21 mouse cellular contexts compared by ENCODE assay signal in the genomic region with DNA sequence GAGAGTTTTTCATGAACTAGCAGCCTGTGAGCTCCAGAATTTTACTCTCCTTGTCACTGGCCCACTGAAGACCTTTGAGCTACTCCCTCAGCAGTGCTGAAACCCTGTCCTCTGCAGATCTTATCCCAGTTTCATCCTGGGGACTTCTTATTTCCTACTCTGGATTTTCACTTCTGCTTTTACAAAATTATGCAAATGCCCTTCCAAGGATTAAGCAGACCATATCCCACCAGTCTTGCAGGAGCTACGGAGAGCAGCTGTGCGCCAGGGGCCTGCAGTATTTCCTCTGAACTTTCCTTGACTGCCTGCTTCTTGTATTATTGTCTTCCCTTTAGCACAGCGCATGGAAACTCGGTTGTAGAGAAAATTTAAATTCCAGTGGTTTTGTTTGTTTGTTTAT.
DNase-seq lines count a peak whose midpoint lies in the region; ATAC-seq and TF ChIP-seq lines count a peak whose summit lies in the region.
"Had no signal": no experiment of that assay in that cellular context is flagged by ENCODE, and none has a peak within 500 bp of the region (broad histone marks: within the 10 kb centered on the region; RNA-seq: fewer than 3 reads in every experiment).

No protein-coding gene starts in this region.

- dilution Hi-C loops in CH12.LX (cut with MboI; ENCODE audit: extremely low pct_ligation_motif_present, extremely low pct_unique_long_range_greater_than_20kb, low sequenced_read_pairs), result no loop called here

- no peaks in the 10 kb centered on the region for H3K9me3 ChIP-seq in forebrain, embryonic 13.5 days (replicated peaks)
- H3K9me3 ChIP-seq in forebrain, embryonic 10.5 days, result no peaks in the 10 kb centered on the region
- no peaks in the 10 kb centered on the region for H3K9me3 ChIP-seq in CH12.LX (replicated peaks; ENCODE audit: low read length)
- H3K9me3 ChIP-seq: heart, embryonic 12.5 days; intestine, embryonic 15.5 days; limb, embryonic 12.5 days; liver, embryonic 12.5 days had no signal

- peak overlapping the region; percentile 65 for H3K27ac ChIP-seq in forebrain, embryonic 13.5 days
- no peak overlapping the region for H3K27ac ChIP-seq in forebrain, embryonic 10.5 days
- peak overlapping the region; percentile 91 for H3K27ac ChIP-seq in layer of hippocampus, adult 2 months
- H3K27ac ChIP-seq in CH12.LX (ENCODE audit: insufficient read depth, low read depth), result no peak overlapping the region
- H3K27ac ChIP-seq: intestine, embryonic 15.5 days; limb, embryonic 12.5 days; liver, embryonic 12.5 days; macrophage had no signal

- H3K4me3 ChIP-seq in forebrain, embryonic 13.5 days, result no peak overlapping the region
- H3K4me3 ChIP-seq in forebrain, embryonic 10.5 days, result no peak overlapping the region
- no peak overlapping the region for H3K4me3 ChIP-seq in layer of hippocampus, adult 2 months
- H3K4me3 ChIP-seq in CH12.LX (replicated peaks in 1 of 3; ENCODE audit: low read depth in 2 of 3, low read length in 2 of 3, poor library complexity in 1 of 3), result no peak overlapping the region
- H3K4me3 ChIP-seq: heart, embryonic 12.5 days; intestine, embryonic 15.5 days; limb, embryonic 12.5 days; liver, embryonic 12.5 days had no signal

- peaks cover 12% of the 10 kb centered on the region; the same call in 1 of the 2 replicates for H3K36me3 ChIP-seq in forebrain, embryonic 13.5 days (ENCODE audit: poor library complexity, severe bottlenecking)
- peaks cover 36% of the 10 kb centered on the region for H3K36me3 ChIP-seq in forebrain, embryonic 10.5 days (replicated peaks)
- peaks cover 3 to 69% of the 10 kb centered on the region in 2 experiments for H3K36me3 ChIP-seq in CH12.LX (replicated peaks in 1 of 2; ENCODE audit: control insufficient read depth in 1 of 2, insufficient read depth in 1 of 2, low read length in 1 of 2)
- H3K36me3 ChIP-seq: intestine, embryonic 15.5 days had no signal

- no peak for TF ChIP-seq POLR2A in CH12.LX (IDR thresholded peaks at IDR 0.05; ENCODE audit: low read depth, low read length)

- no peaks in the 10 kb centered on the region for H3K27me3 ChIP-seq in forebrain, embryonic 13.5 days
- H3K27me3 ChIP-seq in forebrain, embryonic 10.5 days (ENCODE audit: poor library complexity, severe bottlenecking), result no peaks in the 10 kb centered on the region
- no peaks in the 10 kb centered on the region for H3K27me3 ChIP-seq in CH12.LX (replicated peaks)
- H3K27me3 ChIP-seq: heart, embryonic 12.5 days; intestine, embryonic 15.5 days; limb, embryonic 12.5 days; liver, embryonic 12.5 days had no signal

- H3K4me1 ChIP-seq in forebrain, embryonic 13.5 days, result peaks cover 48% of the 10 kb centered on the region
- H3K4me1 ChIP-seq in forebrain, embryonic 10.5 days, result peaks cover 14% of the 10 kb centered on the region; the same call in 1 of the 2 replicates
- peaks cover 4 to 34% of the 10 kb centered on the region in 2 experiments for H3K4me1 ChIP-seq in CH12.LX (ENCODE audit: control insufficient read depth in 1 of 2, insufficient read depth in 2 of 2)
- H3K4me1 ChIP-seq: intestine, embryonic 15.5 days; limb, embryonic 12.5 days had no signal

- no peak overlapping the region for H3K9ac ChIP-seq in forebrain, embryonic 13.5 days
- no peak overlapping the region for H3K9ac ChIP-seq in CH12.LX (ENCODE audit: insufficient read depth, low read depth)
- H3K9ac ChIP-seq: heart, embryonic 12.5 days; intestine, embryonic 15.5 days; limb, embryonic 12.5 days; liver, embryonic 12.5 days; lung, embryonic 14.5 days had no signal

- H3K79me2 ChIP-seq in CH12.LX (replicated peaks; ENCODE audit: control insufficient read depth, extremely low read depth, insufficient read depth, poor library complexity, severe bottlenecking), result no peaks in the 10 kb centered on the region

- peak; percentile 53 for TF ChIP-seq EP300 in CH12.LX (IDR thresholded peaks at IDR 0.05; ENCODE audit: low read length)

- no peak overlapping the region for H3K4me2 ChIP-seq in forebrain, embryonic 13.5 days
- no peak overlapping the region for H3K4me2 ChIP-seq in CH12.LX (ENCODE audit: insufficient read depth, low read depth, poor library complexity, severe bottlenecking)
- H3K4me2 ChIP-seq: heart, embryonic 12.5 days; intestine, embryonic 15.5 days; limb, embryonic 12.5 days; liver, embryonic 12.5 days; lung, embryonic 14.5 days had no signal

- no peak for TF ChIP-seq CTCF in layer of hippocampus, adult 2 months (conservative IDR thresholded peaks at IDR 0.05)
- TF ChIP-seq CTCF in CH12.LX (conservative IDR thresholded peaks at IDR 0.05 in 1 of 2, IDR thresholded peaks at IDR 0.05 in 1 of 2; ENCODE audit: low read depth in 2 of 2, low read length in 2 of 2), result no peak

- in situ Hi-C loops in CH12.LX (cut with MboI; ENCODE audit: low pct_ligation_motif_present, low pct_unique_long_range_greater_than_20kb, low sequenced_read_pairs), result no loop called here

- TF ChIP-seq RAD21 in CH12.LX (IDR thresholded peaks at IDR 0.05; ENCODE audit: low read depth, low read length), result no peak

- DNase-seq in forebrain, embryonic 10.5 days (ENCODE audit: extremely low spot score, low spot score), result no peak
- DNase-seq in layer of hippocampus, adult 2 months (ENCODE audit: low spot score in 2 of 2), result no peak
- no peak for DNase-seq in layer of hippocampus, postnatal 25 days (ENCODE audit: extremely low spot score in 1 of 2, low spot score in 1 of 2)
- DNase-seq in CH12.LX (ENCODE audit: extremely low read depth), result peak; percentile 10
- no peak for DNase-seq in gastrocnemius, postnatal 4 days (ENCODE audit: low spot score in 2 of 2)
- DNase-seq: B cell, adult 2 months; cerebellum, adult 8-10 months; gastrocnemius, postnatal 25 days; heart, postnatal 36 days; kidney, adult 9 months; kidney, postnatal 25 days; lung, embryonic 14.5 days had no signal

- ATAC-seq in forebrain, embryonic 13.5 days, result no peak
- ATAC-seq in granulocyte monocyte progenitor cell, adult 5-6 weeks (replicated peaks; ENCODE audit: poor library complexity, severe bottlenecking), result peak; percentile 87
- ATAC-seq in erythroid progenitor cell, adult 5-6 weeks (replicated peaks; ENCODE audit: low FRiP score, poor library complexity, severe bottlenecking), result no peak
- ATAC-seq: intestine, embryonic 15.5 days; liver, embryonic 12.5 days; midbrain, embryonic 16.5 days had no signal

- WGBS in forebrain, embryonic 13.5 days, result 65% methylated on average over 4 of the region's 4 CpGs
- 93% methylated on average over 4 of the region's 4 CpGs for WGBS in forebrain, embryonic 10.5 days

TF ChIP-seq in CH12.LX, 34 proteins besides CTCF, POLR2A, EP300 and RAD21:
- no peak for TF ChIP-seq MAZ (IDR thresholded peaks at IDR 0.05; ENCODE audit: low read depth, low read length)
- no peak for TF ChIP-seq ELF1 (IDR thresholded peaks at IDR 0.05; ENCODE audit: low read depth, low read length)
- TF ChIP-seq USF2 (conservative IDR thresholded peaks at IDR 0.05; ENCODE audit: low read depth, low read length), result no peak

Comparison
In these comparisons a context has a peak if more than half of its experiments do, and no peak if none do; other contexts are left out.
1. H3K27ac ChIP-seq: peak in forebrain, embryonic 13.5 days (single experiment) and layer of hippocampus, adult 2 months (single experiment); none in forebrain, embryonic 10.5 days (single experiment) and CH12.LX (single experiment).